Mouse (Mus musculus) intestine, embryonic 14.5 days (tissue): ENCODE results near the gene Acot7. TPM values are rescaled to one million over a fixed set of nuclear protein-coding genes. Genes with fewer than 3 reads are reported as not detected.
A peak's percentile ranks its signal among the peaks of the same experiment; 100 is the strongest.

Source experiments
- ATAC-seq: fragments of 200-750 bp; cut with Nextera tagmentation; replicated peaks from 2 replicates; pipeline ENCODE4 v1.8.0; 2017; ENCODE audit warnings: low read depth, moderate number of reproducible peaks, moderate TSS enrichment, moderate library complexity; ENCODE audit not compliant: low FRiP score, low TSS enrichment
- DNase-seq: peaks from one replicate; pipeline ENCODE4 v3.0.0-alpha.2; 2018; ENCODE audit warnings: low spot score
- H3K27ac ChIP-seq: fragments of 300-500 bp; sonication (generic); 2 replicates; pipeline ENCODE4 v1.5.1; 2014; ENCODE audit warnings: low read depth, mild to moderate bottlenecking, control low read depth
- H3K27me3 ChIP-seq: fragments of 300-500 bp; sonication (generic); replicated peaks from 2 replicates; pipeline ENCODE4 v1.6.1; 2014; ENCODE audit warnings: low read length, control low read depth; ENCODE audit not compliant: control insufficient read depth, insufficient read depth
- H3K36me3 ChIP-seq: fragments of 300-500 bp; sonication (generic); 2 replicates; pipeline ENCODE4 v1.6.1; 2014; ENCODE audit warnings: low read length, control low read depth; ENCODE audit not compliant: control insufficient read depth, insufficient read depth
- H3K4me1 ChIP-seq: fragments of 300-500 bp; sonication (generic); replicated peaks from 2 replicates; pipeline ENCODE4 v1.6.1; 2014; ENCODE audit warnings: low read length, control low read depth, mixed read lengths; ENCODE audit not compliant: control insufficient read depth, insufficient read depth
- H3K4me2 ChIP-seq: fragments of 300-500 bp; sonication (generic); 2 replicates; pipeline ENCODE4 v1.6.1; 2014; ENCODE audit warnings: low read length
- H3K4me3 ChIP-seq: fragments of 300-500 bp; sonication (generic); 2 replicates; pipeline ENCODE4 v1.5.1; 2014; ENCODE audit warnings: low read depth, low read length, control low read depth, mixed read lengths
- H3K9ac ChIP-seq: fragments of 300-500 bp; sonication (generic); 2 replicates; pipeline ENCODE4 v1.6.1; 2014; ENCODE audit warnings: mild to moderate bottlenecking, low read length
- H3K9me3 ChIP-seq: fragments of 300-500 bp; sonication (generic); 2 replicates; pipeline ENCODE4 v1.6.1; 2016; ENCODE audit warnings: low read length, control low read depth; ENCODE audit not compliant: control insufficient read depth
- WGBS: fragments of 180-500 bp; shearing (Covaris S2); extraction: QIAGEN DNeasy Blood & Tissue Kit; methylation state at CpG from one replicate; pipeline ENCODE4 v1.1.7; 2014; 5-methylcytosine and 5-hydroxymethylcytosine counted together
- polyA plus RNA-seq: library from polyadenylated mRNA; unstranded; fragments of >200 nt; fragmentation: Nextera tagmentation; extraction: Ambion mirVana; gene quantifications from 2 replicates; pipeline ENCODE4 v1.2.1, GENCODE M21; 2014

The Acot7 gene
- polyA plus RNA-seq, 1 experiment from 2014 or later = 61.5 TPM

GRCm38 (mm10) chr4:152179946-152180660 is 2.2 kb downstream of the Acot7 start:
- H3K27me3 ChIP-seq = peaks cover 16% of the 10 kb centered on the region
- no peak overlapping the region for H3K27ac ChIP-seq
- H3K4me2 ChIP-seq = no peak overlapping the region
- H3K36me3 ChIP-seq = no peaks in the 10 kb centered on the region
- ATAC-seq (no peak), DNase-seq (no peak)
- no peaks in the 10 kb centered on the region for H3K9me3 ChIP-seq
- no peak overlapping the region for H3K4me3 ChIP-seq
- peaks cover 16% of the 10 kb centered on the region; the same call in 1 of the 2 replicates for H3K4me1 ChIP-seq
- 88% methylated on average over 16 of the region's 16 CpGs for WGBS
- no peak overlapping the region for H3K9ac ChIP-seq

DNA sequence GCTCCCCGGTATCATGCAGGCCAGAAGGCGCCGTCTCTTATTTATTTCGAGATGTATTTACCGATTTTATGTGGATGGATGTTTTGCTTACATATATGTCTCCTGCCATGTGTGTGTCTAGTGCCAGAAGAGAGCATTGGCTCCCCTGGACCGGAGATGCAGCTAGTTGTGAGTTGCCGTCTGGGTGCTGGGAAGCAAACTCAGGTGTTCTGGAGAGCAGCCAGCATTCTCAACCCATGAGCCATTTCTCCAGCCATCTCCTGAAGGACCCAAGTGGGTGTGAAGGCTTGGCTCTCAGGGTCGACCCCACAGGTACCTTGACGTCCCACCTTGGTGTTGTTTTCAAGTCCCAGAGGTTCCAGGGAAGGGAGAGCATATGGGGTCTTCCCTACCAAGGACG is 4.3 kb downstream of the Acot7 start:
- Histone ChIP-seq H3K4me2 (no peak overlapping the region), H3K4me3 (no peak overlapping the region), H3K27ac (no peak overlapping the region), H3K36me3 (no peaks in the 10 kb centered on the region), H3K4me1 (peaks cover 27% of the 10 kb centered on the region), H3K9ac (no peak overlapping the region), H3K27me3 (peaks cover 12% of the 10 kb centered on the region), H3K9me3 (no peaks in the 10 kb centered on the region)
- 88% methylated on average over 10 of the region's 10 CpGs for WGBS
- DNase-seq (no peak), ATAC-seq (no peak)

DNA sequence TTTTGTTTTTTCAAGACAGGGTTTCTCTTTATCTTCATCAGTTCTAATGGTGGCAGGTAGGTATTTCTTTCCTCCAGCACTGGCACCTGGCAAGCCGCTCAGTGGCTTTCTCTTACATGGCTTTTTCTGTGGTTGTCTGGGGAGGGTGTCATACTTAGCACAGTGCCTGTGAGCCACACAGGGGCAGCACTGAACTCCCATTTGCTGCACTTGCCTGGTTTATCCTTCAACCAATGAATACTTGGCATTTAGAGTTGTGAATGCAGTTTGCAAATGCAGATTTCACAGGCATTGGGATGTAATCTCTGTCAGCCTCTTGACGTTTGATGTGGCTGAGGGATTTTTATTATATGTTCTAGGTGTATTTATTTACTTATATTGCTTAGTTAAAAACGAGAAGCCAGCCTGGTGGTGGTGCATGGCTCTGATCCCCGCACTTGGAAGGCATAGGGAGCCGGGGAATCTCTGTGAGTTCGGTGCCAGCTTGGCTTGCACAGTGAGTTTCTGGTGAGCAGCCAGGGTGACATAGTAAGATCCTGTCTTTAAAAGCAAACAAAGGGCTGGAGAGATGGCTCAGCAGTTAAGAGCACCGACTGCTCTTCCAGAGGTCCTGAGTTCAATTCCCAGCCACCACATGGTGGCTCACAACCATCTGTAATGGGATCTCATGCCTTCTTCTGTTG is 6.6 kb downstream of the Acot7 start:
- peaks cover 1% of the 10 kb centered on the region for H3K27me3 ChIP-seq
- H3K9me3 ChIP-seq = no peaks in the 10 kb centered on the region
- H3K9ac ChIP-seq = no peak overlapping the region
- H3K4me3 ChIP-seq = no peak overlapping the region
- no peak for DNase-seq
- ATAC-seq = no peak
- peaks cover 16% of the 10 kb centered on the region for H3K4me1 ChIP-seq
- no peaks in the 10 kb centered on the region for H3K36me3 ChIP-seq
- 67% methylated on average over 7 of the region's 7 CpGs for WGBS
- H3K4me2 ChIP-seq = no peak overlapping the region
- no peak overlapping the region for H3K27ac ChIP-seq

- Histone ChIP-seq H3K4me1 (peaks cover 16% of the 10 kb centered on the region), H3K4me3 (peak overlapping the region; percentile 30; the same call in 1 of the 2 replicates), H3K4me2 (peak overlapping the region; percentile 54), H3K9ac (peak overlapping the region; percentile 11; the same call in 1 of the 2 replicates), H3K27ac (peak overlapping the region; percentile 90), H3K27me3 (no peaks in the 10 kb centered on the region), H3K36me3 (no peaks in the 10 kb centered on the region), H3K9me3 (no peaks in the 10 kb centered on the region)
- peak; percentile 66 for DNase-seq
- ATAC-seq = peak; percentile 59
- 3% methylated on average over 3 of the region's 3 CpGs for WGBS
These were observed 7.2 kb downstream of the Acot7 start for GRCm38 (mm10) chr4:152185137-152185509.

GRCm38 (mm10) chr4:152185510-152186204 is 7.7 kb downstream of the Acot7 start:
- Histone ChIP-seq H3K27me3 (no peaks in the 10 kb centered on the region), H3K27ac (peak overlapping the region; percentile 90), H3K4me1 (peaks cover 16% of the 10 kb centered on the region), H3K4me2 (peak overlapping the region; percentile 54), H3K4me3 (peak overlapping the region; percentile 30), H3K9me3 (no peaks in the 10 kb centered on the region), H3K36me3 (no peaks in the 10 kb centered on the region), H3K9ac (peak overlapping the region; percentile 39; the same call in 1 of the 2 replicates)
- DNase-seq (peak; percentile 87), ATAC-seq (peak; percentile 84)
- WGBS = 2% methylated on average over 19 of the region's 19 CpGs

GRCm38 (mm10) chr4:152186205-152187082 is 8.5 kb downstream of the Acot7 start:
- no peak for ATAC-seq
- H3K36me3 ChIP-seq = no peaks in the 10 kb centered on the region
- peak overlapping the region; percentile 90 for H3K27ac ChIP-seq
- H3K4me1 ChIP-seq = peaks cover 16% of the 10 kb centered on the region
- H3K4me3 ChIP-seq = peak overlapping the region; percentile 30
- DNase-seq = no peak
- 33% methylated on average over 14 of the region's 14 CpGs for WGBS
- H3K9ac ChIP-seq = peak overlapping the region; percentile 39
- H3K9me3 ChIP-seq = no peaks in the 10 kb centered on the region
- no peaks in the 10 kb centered on the region for H3K27me3 ChIP-seq
- H3K4me2 ChIP-seq = peak overlapping the region; percentile 54

DNA sequence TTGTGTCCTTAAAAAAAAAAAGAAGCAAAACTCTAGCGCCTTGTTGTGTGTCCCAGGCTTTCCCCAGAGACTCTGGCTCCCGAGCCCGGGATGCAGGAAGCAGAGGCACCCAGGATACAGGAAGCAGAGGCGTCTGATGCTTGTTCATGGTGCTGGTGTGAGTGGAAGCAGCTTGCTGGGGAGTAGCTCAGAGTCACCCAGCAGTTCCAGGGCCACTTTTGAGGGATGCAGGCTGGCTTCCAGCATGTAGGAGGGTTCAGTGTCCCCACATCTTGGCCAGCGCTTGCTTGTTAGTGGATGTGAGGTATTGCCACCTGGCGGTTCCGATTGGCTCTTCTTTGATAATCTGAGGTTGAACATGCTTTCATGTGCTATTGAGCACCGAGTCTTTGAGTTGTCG is 9.2 kb downstream of the Acot7 start:
- Histone ChIP-seq H3K9ac (no peak overlapping the region), H3K36me3 (no peaks in the 10 kb centered on the region), H3K4me3 (no peak overlapping the region), H3K4me1 (peaks cover 16% of the 10 kb centered on the region), H3K9me3 (no peaks in the 10 kb centered on the region), H3K27ac (0 out of 2 replicates have a peak overlapping the region, but pooled peaks have one; percentile 90), H3K4me2 (peak overlapping the region; percentile 54), H3K27me3 (no peaks in the 10 kb centered on the region)
- DNase-seq (no peak), ATAC-seq (no peak)
- 76% methylated on average over 9 of the region's 9 CpGs for WGBS

GRCm38 (mm10) chr4:152188651-152189050 is 10.7 kb downstream of the Acot7 start:
- H3K36me3 ChIP-seq = no peaks in the 10 kb centered on the region
- H3K4me2 ChIP-seq = no peak overlapping the region
- H3K4me3 ChIP-seq = no peak overlapping the region
- peaks cover 16% of the 10 kb centered on the region for H3K4me1 ChIP-seq
- ATAC-seq = no peak
- no peak overlapping the region for H3K9ac ChIP-seq
- no peak overlapping the region for H3K27ac ChIP-seq
- DNase-seq = no peak
- no peaks in the 10 kb centered on the region for H3K27me3 ChIP-seq
- no peaks in the 10 kb centered on the region for H3K9me3 ChIP-seq
- 87% methylated on average over 2 of the region's 2 CpGs for WGBS
